Mouse (Mus musculus): Measurements from ENCODE around the gene Palld.

The Palld gene

GRCm38 (mm10) chr8:61555343-61555742 lies 347.1 kb downstream of the Palld start:
- no peak for DNase-seq (ENCODE audit: low spot score)

GRCm38 (mm10) chr8:61552755-61553402 lies 349.6 kb downstream of the Palld start:
- DNase-seq (ENCODE audit: low spot score): no peak

GRCm38 (mm10) chr8:61552221-61552620 lies 350.3 kb downstream of the Palld start:
- no peak for DNase-seq (ENCODE audit: low spot score)

- no peak for DNase-seq (ENCODE audit: low spot score)
These were observed 352.3 kb downstream of the Palld start for GRCm38 (mm10) chr8:61550006-61550748.

GRCm38 (mm10) chr8:61549585-61549984 lies 352.9 kb downstream of the Palld start:
- no peak for DNase-seq (ENCODE audit: low spot score)

GRCm38 (mm10) chr8:61539828-61540500 lies 362.5 kb downstream of the Palld start:
- peak; percentile 72 for DNase-seq (ENCODE audit: low spot score)

- DNase-seq (ENCODE audit: low spot score): no peak
These were observed 365.0 kb downstream of the Palld start for GRCm38 (mm10) chr8:61537471-61537870.

GRCm38 (mm10) chr8:61535472-61535871 lies 367.0 kb downstream of the Palld start:
- no peak for DNase-seq (ENCODE audit: low spot score)

GRCm38 (mm10) chr8:61533356-61533926 lies 369.0 kb downstream of the Palld start:
- no peak for DNase-seq (ENCODE audit: low spot score)

GRCm38 (mm10) chr8:61532831-61533230 lies 369.7 kb downstream of the Palld start:
- DNase-seq (ENCODE audit: low spot score): no peak

GRCm38 (mm10) chr8:61531944-61532795 lies 370.3 kb downstream of the Palld start:
- DNase-seq (ENCODE audit: low spot score): no peak

- no peak for DNase-seq (ENCODE audit: low spot score)
These were observed 373.8 kb downstream of the Palld start for GRCm38 (mm10) chr8:61528642-61529041.

GRCm38 (mm10) chr8:61528197-61528596 lies 374.3 kb downstream of the Palld start:
- DNase-seq (ENCODE audit: low spot score): no peak

GRCm38 (mm10) chr8:61527037-61527436 lies 375.5 kb downstream of the Palld start:
- no peak for DNase-seq (ENCODE audit: low spot score)

GRCm38 (mm10) chr8:61522132-61522531 lies 380.4 kb downstream of the Palld start:
- DNase-seq (ENCODE audit: low spot score): peak; percentile 6

GRCm38 (mm10) chr8:61517502-61518185 lies 384.8 kb downstream of the Palld start:
- no peak for DNase-seq (ENCODE audit: low spot score)

GRCm38 (mm10) chr8:61516745-61517501 lies 385.6 kb downstream of the Palld start:
- DNase-seq (ENCODE audit: low spot score): no peak

- peak; percentile 57 for DNase-seq (ENCODE audit: low spot score)
These were observed 386.4 kb downstream of the Palld start for GRCm38 (mm10) chr8:61515931-61516744.

GRCm38 (mm10) chr8:61515110-61515930 lies 387.2 kb downstream of the Palld start:
- no peak for DNase-seq (ENCODE audit: low spot score)

Data from T-cell, adult 2 months (primary cell).